Mouse (Mus musculus): Measurements from ENCODE around the gene Olfr166.
"Not testable (repeated sequence)": the region's sequence is repeated elsewhere in the genome, so short reads cannot be mapped to it uniquely, and the experiment has no call there.

Gene Olfr166

DNA sequence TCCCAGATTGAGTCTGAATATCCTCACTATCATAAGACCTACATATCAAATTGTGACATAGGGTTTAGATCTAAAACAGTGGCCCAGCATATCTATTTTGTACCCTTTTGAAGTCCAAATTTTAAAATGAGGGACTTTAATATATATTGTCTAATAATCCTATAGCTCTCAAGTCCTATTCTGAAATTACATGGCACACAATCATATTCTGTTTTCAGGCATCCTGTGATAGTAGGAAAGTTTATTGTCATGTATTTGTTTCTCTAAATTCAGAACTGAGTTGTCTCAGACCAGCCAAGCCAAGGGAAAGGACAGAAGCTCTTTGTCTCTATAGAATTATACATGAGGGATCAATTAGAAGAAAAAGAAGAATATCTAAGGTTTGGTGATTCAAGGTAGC is at the start of gene Olfr166:
Olfr166 (plus strand) TSS at position 301 of the 400 bp plus-strand sequence.
- no peak for DNase-seq

DNA sequence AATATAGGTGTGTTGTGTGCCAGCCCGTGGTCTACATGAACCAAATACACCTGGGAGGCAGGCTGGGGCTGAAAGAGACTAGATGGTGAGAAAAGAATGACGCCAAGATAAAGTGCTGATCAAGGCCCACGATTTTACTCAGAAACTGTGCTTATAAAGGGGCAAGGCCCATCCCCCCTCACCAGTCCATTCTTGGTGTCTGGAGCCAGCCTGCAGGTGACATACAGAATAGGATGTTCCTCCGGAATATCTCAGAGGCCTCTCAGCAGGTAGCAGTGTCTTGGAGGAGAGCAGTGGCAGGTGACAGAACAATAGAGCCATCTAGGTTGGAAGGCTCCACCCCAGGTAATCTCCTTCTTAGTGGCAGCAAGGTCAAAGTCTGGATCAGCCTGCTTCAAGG is 24.8 kb upstream of the Olfr166 start:
- DNase-seq, result not testable (repeated sequence)

DNA sequence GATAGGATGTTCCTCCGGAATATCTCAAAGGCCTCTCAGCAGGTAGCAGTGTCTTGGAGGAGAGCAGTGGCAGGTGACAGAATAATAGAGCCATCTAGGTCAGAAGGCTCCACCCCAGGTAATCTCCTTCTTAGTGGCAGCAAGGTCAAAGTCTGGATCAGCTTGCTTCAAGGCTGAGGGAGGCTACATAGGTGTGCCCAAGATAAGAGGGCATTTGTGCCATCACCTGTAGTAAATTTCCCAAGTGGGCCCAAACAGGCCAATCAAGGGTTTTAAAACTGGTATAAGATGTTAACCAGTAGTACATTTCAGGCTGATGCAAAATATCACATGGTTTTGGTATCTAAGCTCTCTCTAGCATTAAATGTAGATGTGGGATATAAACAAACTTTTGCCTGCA is 19.1 kb upstream of the Olfr166 start:
- no peak for DNase-seq

DNA sequence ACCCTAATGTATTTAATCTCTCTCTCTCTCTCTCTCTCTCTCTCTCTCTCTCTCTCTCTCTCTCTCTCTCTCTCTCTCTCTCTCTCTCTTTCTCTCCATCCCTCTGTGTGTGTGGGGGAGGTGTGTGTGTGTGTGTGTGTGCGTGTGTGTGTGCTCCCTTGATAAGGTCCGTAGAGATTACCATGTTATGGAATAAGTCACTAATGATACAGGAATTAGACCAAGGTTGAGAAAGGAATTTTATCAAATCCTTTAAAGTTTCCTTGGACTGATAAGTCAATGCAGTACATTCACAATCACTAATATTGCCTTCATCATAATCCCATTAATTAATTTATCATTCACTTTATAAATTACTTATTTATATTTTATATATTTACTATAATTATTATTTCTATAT is 38.7 kb downstream of the Olfr166 start, which contains the start of gene Olfr167:
Olfr167 (minus strand) TSS at position 101 of the 400 bp plus-strand sequence.
- no peak for DNase-seq

DNA sequence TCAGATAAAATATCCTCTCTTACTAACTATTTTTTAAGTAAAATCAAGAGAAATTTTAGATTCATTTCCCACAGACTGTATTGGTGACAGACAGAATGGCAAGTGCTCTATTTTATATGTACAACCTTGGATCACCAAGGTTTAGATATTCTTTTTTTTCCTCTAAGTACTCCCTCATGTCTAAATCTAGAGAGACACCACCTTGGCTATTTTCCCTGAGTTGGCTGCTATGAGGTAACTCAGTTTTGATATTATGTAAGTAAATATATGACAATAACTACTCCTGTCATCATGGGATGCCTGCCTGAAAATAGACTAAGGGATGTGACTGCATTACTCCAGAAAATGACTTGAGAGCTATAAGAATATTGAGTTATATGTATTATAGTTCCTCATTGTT is 52.0 kb downstream of the Olfr166 start, which contains the start of gene Olfr168:
Olfr168 (minus strand) TSS at position 101 of the 400 bp plus-strand sequence.
- DNase-seq, result no peak
